Mouse (Mus musculus) adrenal gland, postnatal 0 days (tissue): Measurements from ENCODE around the gene Anapc5. TPM values are rescaled to one million over a fixed set of nuclear protein-coding genes. Genes with fewer than 3 reads are reported as not detected.

ENCODE experiments used
- polyA plus RNA-seq: library from polyadenylated mRNA; unstranded; fragments of >200 nt; fragmentation: Nextera tagmentation; extraction: Ambion mirVana; gene quantifications from 2 replicates; pipeline ENCODE4 v1.2.1, GENCODE M21; 2015

Anapc5 gene
- polyA plus RNA-seq = 219 and 249 TPM in 2 replicates

GRCm38 (mm10) chr5:122820777-122821523 lies at the start of gene Anapc5:
TSS of gene Anapc5 (minus strand) at chr5:122821339.

GRCm38 (mm10) chr5:122849521-122850318 lies 28.6 kb upstream of the Anapc5 start, which contains the start of gene Rnf34:
TSS of gene Rnf34 (plus strand) at chr5:122850048.

GRCm38 (mm10) chr5:122779277-122779834 lies 41.8 kb downstream of the Anapc5 start, which contains the start of gene Camkk2:
TSS of gene Camkk2 (minus strand) at chr5:122779409.

Other genes with a start within 250 kb of the Anapc5 start
- gene Ift81, start 206.8 kb downstream of the Anapc5 start, polyA plus RNA-seq = 27.9 and 29.2 TPM in 2 replicates
- 3.7 and 5.0 TPM in 2 replicates for gene P2rx7, start 177.4 kb downstream of the Anapc5 start, polyA plus RNA-seq
- gene P2rx4, start 113.8 kb downstream of the Anapc5 start, polyA plus RNA-seq = 40.0 and 52.6 TPM in 2 replicates
- gene Camkk2, start 41.9 kb downstream of the Anapc5 start, polyA plus RNA-seq = 22.9 and 27.9 TPM in 2 replicates
- gene Rnf34, start 28.7 kb upstream of the Anapc5 start, polyA plus RNA-seq = 18.8 and 25.0 TPM in 2 replicates
- 12.7 and 16.7 TPM in 2 replicates for gene Kdm2b, start 168.5 kb upstream of the Anapc5 start, polyA plus RNA-seq
- gene Orai1, start 193.7 kb upstream of the Anapc5 start, polyA plus RNA-seq = 16.6 and 17.1 TPM in 2 replicates
- not detected in 2 replicates for gene Morn3, start 225.7 kb upstream of the Anapc5 start, polyA plus RNA-seq
- 6.9 and 8.4 TPM in 2 replicates for gene Tmem120b, start 247.1 kb upstream of the Anapc5 start, polyA plus RNA-seq